Mouse (Mus musculus) liver, postnatal 0 days (tissue): ENCODE results near the gene Slc5a2. TPM values are rescaled to one million over a fixed set of nuclear protein-coding genes. Genes with fewer than 3 reads are reported as not detected.

Experiments used
- ATAC-seq: fragments of 200-750 bp; cut with Nextera tagmentation; 2 replicates; pipeline ENCODE4 v1.8.0; 2017; ENCODE audit warnings: mild to moderate bottlenecking, moderate library complexity
- DNase-seq: peaks from one replicate; pipeline ENCODE4 v3.0.0-alpha.2; 2016
- H3K27ac ChIP-seq: fragments of 300-500 bp; sonication (generic); 2 replicates; pipeline ENCODE4 v1.5.1; 2014; ENCODE audit warnings: antibody characterized with exemption, moderate library complexity, mild to moderate bottlenecking, low read depth
- H3K27me3 ChIP-seq: fragments of 300-500 bp; sonication (generic); 2 replicates; pipeline ENCODE4 v1.6.1; 2014; ENCODE audit warnings: low read length, control low read depth, mixed read lengths; ENCODE audit not compliant: insufficient read depth
- H3K36me3 ChIP-seq: fragments of 300-500 bp; sonication (generic); replicated peaks from 2 replicates; pipeline ENCODE4 v1.6.1; 2014; ENCODE audit warnings: mild to moderate bottlenecking, control low read depth, low read length, moderate library complexity, mixed read lengths; ENCODE audit not compliant: insufficient read depth
- H3K4me1 ChIP-seq: fragments of 300-500 bp; sonication (generic); 2 replicates; pipeline ENCODE4 v1.6.1; 2014; ENCODE audit warnings: antibody characterized with exemption, mild to moderate bottlenecking, control low read depth; ENCODE audit not compliant: insufficient read depth
- H3K4me2 ChIP-seq: fragments of 300-500 bp; sonication (generic); 2 replicates; pipeline ENCODE4 v1.6.1; 2014; ENCODE audit warnings: low read depth, mild to moderate bottlenecking, low read length, moderate library complexity, mixed read lengths
- H3K4me3 ChIP-seq: fragments of 300-500 bp; sonication (generic); 2 replicates; pipeline ENCODE4 v1.5.1; 2014; ENCODE audit warnings: low read depth, low read length
- H3K9ac ChIP-seq: fragments of 300-500 bp; sonication (generic); replicated peaks from 2 replicates; pipeline ENCODE4 v1.6.1; 2014; ENCODE audit warnings: mild to moderate bottlenecking, moderate library complexity
- H3K9me3 ChIP-seq: fragments of 300-500 bp; sonication (generic); 2 replicates; pipeline ENCODE4 v1.6.1; 2016; ENCODE audit warnings: mild to moderate bottlenecking, control low read depth, low read length, mixed read lengths
- CTCF ChIP-seq: sonication (generic); IDR thresholded peaks from 2 replicates; pipeline ENCODE4 v1.5.1; 2016; ENCODE audit warnings: antibody characterized with exemption, low read depth
- EP300 ChIP-seq: IDR thresholded peaks from 2 replicates; pipeline ENCODE4 v1.6.1; 2016; ENCODE audit warnings: antibody characterized with exemption, low read depth, mild to moderate bottlenecking
- WGBS: fragments of 180-500 bp; shearing (Covaris S2); extraction: QIAGEN DNeasy Blood & Tissue Kit; methylation state at CpG from one replicate; pipeline ENCODE4 v1.1.7; 2014; ENCODE audit not compliant: insufficient replicate concordance; 5-methylcytosine and 5-hydroxymethylcytosine counted together
- polyA plus RNA-seq: library from polyadenylated mRNA; unstranded; fragments of >200 nt; fragmentation: Nextera tagmentation; extraction: Ambion mirVana; gene quantifications from 2 replicates; pipeline ENCODE4 v1.2.1, GENCODE M21; 2015

Gene Slc5a2
- polyA plus RNA-seq, 1 experiment from 2014 or later, result 1.8 TPM

GRCm38 (mm10) chr7:128298481-128299342 is 33.3 kb downstream of the Slc5a2 start:
- Histone ChIP-seq H3K4me3 (peak overlapping the region; percentile 88), H3K9me3 (no peaks in the 10 kb centered on the region), H3K36me3 (0 out of 2 replicates have a peak, but pooled peaks cover 2% of the 10 kb centered on the region), H3K27me3 (no peaks in the 10 kb centered on the region), H3K27ac (peak overlapping the region; percentile 77), H3K4me1 (peaks cover 37% of the 10 kb centered on the region), H3K9ac (peak overlapping the region; percentile 82), H3K4me2 (peak overlapping the region; percentile 86)
- 81% methylated on average over 8 of the region's 8 CpGs for WGBS
- no peak for DNase-seq
- ATAC-seq, result 0 out of 2 replicates have a peak, but pooled peaks have one; percentile 26
- TF ChIP-seq CTCF (no peak), EP300 (no peak)

GRCm38 (mm10) chr7:128300952-128301351 is 35.5 kb downstream of the Slc5a2 start:
- Histone ChIP-seq H3K9ac (no peak overlapping the region), H3K36me3 (no peaks in the 10 kb centered on the region), H3K9me3 (no peaks in the 10 kb centered on the region), H3K27me3 (no peaks in the 10 kb centered on the region), H3K4me2 (no peak overlapping the region), H3K4me1 (peaks cover 34% of the 10 kb centered on the region), H3K4me3 (no peak overlapping the region), H3K27ac (no peak overlapping the region)
- 72% methylated on average over 3 of the region's 3 CpGs for WGBS
- ATAC-seq, result no peak
- TF ChIP-seq CTCF, result no peak
- TF ChIP-seq EP300, result no peak
- no peak for DNase-seq

GRCm38 (mm10) chr7:128302151-128302550 is 36.7 kb downstream of the Slc5a2 start:
- Histone ChIP-seq H3K9ac (no peak overlapping the region; the same call in 1 of the 2 replicates), H3K9me3 (no peaks in the 10 kb centered on the region), H3K4me1 (peaks cover 24% of the 10 kb centered on the region), H3K27ac (no peak overlapping the region), H3K36me3 (no peaks in the 10 kb centered on the region), H3K27me3 (no peaks in the 10 kb centered on the region), H3K4me2 (peak overlapping the region; percentile 68), H3K4me3 (peak overlapping the region; percentile 47)
- ATAC-seq (no peak), DNase-seq (no peak)
- 61% methylated on average over 3 of the region's 3 CpGs for WGBS
- no peak for TF ChIP-seq EP300
- no peak for TF ChIP-seq CTCF

GRCm38 (mm10) chr7:128304198-128304597 is 38.7 kb downstream of the Slc5a2 start:
- no peaks in the 10 kb centered on the region for H3K9me3 ChIP-seq
- H3K36me3 ChIP-seq, result no peaks in the 10 kb centered on the region
- H3K4me2 ChIP-seq, result no peak overlapping the region
- no peak overlapping the region for H3K27ac ChIP-seq
- no peak for DNase-seq
- TF ChIP-seq CTCF (no peak), EP300 (no peak)
- 63% methylated on average over 6 of the region's 6 CpGs for WGBS
- ATAC-seq, result no peak
- H3K9ac ChIP-seq, result no peak overlapping the region
- H3K4me3 ChIP-seq, result no peak overlapping the region
- H3K27me3 ChIP-seq, result no peaks in the 10 kb centered on the region
- 0 out of 2 replicates have a peak, but pooled peaks cover 11% of the 10 kb centered on the region for H3K4me1 ChIP-seq

- TF ChIP-seq EP300 (no peak), CTCF (peak; percentile 67)
- H3K9me3 ChIP-seq, result no peaks in the 10 kb centered on the region
- no peak overlapping the region for H3K9ac ChIP-seq
- H3K27me3 ChIP-seq, result no peaks in the 10 kb centered on the region
- H3K4me2 ChIP-seq, result no peak overlapping the region
- peaks cover 11% of the 10 kb centered on the region; the same call in 1 of the 2 replicates for H3K4me1 ChIP-seq
- ATAC-seq, result peak; percentile 51; the same call in 1 of the 2 replicates
- 12% methylated on average over 5 of the region's 5 CpGs for WGBS
- no peak overlapping the region for H3K27ac ChIP-seq
- DNase-seq, result no peak
- no peak overlapping the region for H3K4me3 ChIP-seq
- H3K36me3 ChIP-seq, result no peaks in the 10 kb centered on the region
Measured at GRCm38 (mm10) chr7:128304907-128305306, 39.5 kb downstream of the Slc5a2 start.

- no peaks in the 10 kb centered on the region for H3K9me3 ChIP-seq
- no peak overlapping the region for H3K4me2 ChIP-seq
- peaks cover 13% of the 10 kb centered on the region for H3K4me1 ChIP-seq
- no peak for TF ChIP-seq CTCF
- TF ChIP-seq EP300, result no peak
- no peak for DNase-seq
- H3K9ac ChIP-seq, result no peak overlapping the region
- no peak overlapping the region for H3K27ac ChIP-seq
- H3K36me3 ChIP-seq, result no peaks in the 10 kb centered on the region
- H3K27me3 ChIP-seq, result peaks cover 6% of the 10 kb centered on the region; the same call in 1 of the 2 replicates
- no peak overlapping the region for H3K4me3 ChIP-seq
- ATAC-seq, result no peak
Measured at GRCm38 (mm10) chr7:128307851-128308250, 42.4 kb downstream of the Slc5a2 start.
